Mouse (Mus musculus) frontal cortex, postnatal 36 days (tissue): ENCODE measurements around the gene Grin1.
"Not testable (repeated sequence)": the region's sequence is repeated elsewhere in the genome, so short reads cannot be mapped to it uniquely, and the experiment has no call there.

Experiments
- DNase-seq, 2 experiments: peaks; one replicate each; pipeline ENCODE4 v3.0.0; 2022; ENCODE audit warnings: low spot score in 2 of 2

Grin1 gene

GRCm38 (mm10) chr2:25286837-25287636 is 31.9 kb downstream of the Grin1 start:
- no peak for DNase-seq

GRCm38 (mm10) chr2:25286314-25286713 is 32.7 kb downstream of the Grin1 start:
- no peak for DNase-seq

- no peak for DNase-seq
Measured at GRCm38 (mm10) chr2:25285551-25285950, 33.4 kb downstream of the Grin1 start.

- DNase-seq: peak; percentile 70 to 79
Measured at GRCm38 (mm10) chr2:25278928-25279882, 39.8 kb downstream of the Grin1 start.

- DNase-seq: no peak
Measured at GRCm38 (mm10) chr2:25273010-25273409, 46.0 kb downstream of the Grin1 start.

GRCm38 (mm10) chr2:25272515-25272914 is 46.5 kb downstream of the Grin1 start:
- no peak for DNase-seq

GRCm38 (mm10) chr2:25271827-25272511 is 47.0 kb downstream of the Grin1 start, which contains the start of the genes Ssna1 and Anapc2:
Gene Ssna1 (minus strand): TSS chr2:25272438.
Gene Anapc2 (plus strand): TSS chr2:25272478.
- peak; percentile 99 for DNase-seq

GRCm38 (mm10) chr2:25267746-25268309 is 51.2 kb downstream of the Grin1 start:
- no peak for DNase-seq

GRCm38 (mm10) chr2:25267241-25267640 is 51.7 kb downstream of the Grin1 start:
- DNase-seq: no peak

GRCm38 (mm10) chr2:25266720-25267119 is 52.3 kb downstream of the Grin1 start:
- DNase-seq: no peak

GRCm38 (mm10) chr2:25265897-25266656 is 52.9 kb downstream of the Grin1 start:
- DNase-seq: no peak

GRCm38 (mm10) chr2:25264851-25265250 is 54.1 kb downstream of the Grin1 start:
- no peak for DNase-seq

GRCm38 (mm10) chr2:25264286-25264660 is 54.7 kb downstream of the Grin1 start:
- no peak for DNase-seq

- DNase-seq: no peak
Measured at GRCm38 (mm10) chr2:25263623-25264285, 55.2 kb downstream of the Grin1 start.

- no peak for DNase-seq
Measured at GRCm38 (mm10) chr2:25262795-25263622, 56.0 kb downstream of the Grin1 start.

- DNase-seq: peak; percentile 90 to 97
Measured at GRCm38 (mm10) chr2:25262291-25262767, 56.7 kb downstream of the Grin1 start, which contains the start of gene Tprn. Gene Tprn (plus strand): TSS chr2:25262618.

- DNase-seq: no peak
Measured at GRCm38 (mm10) chr2:25261870-25262269, 57.1 kb downstream of the Grin1 start.

GRCm38 (mm10) chr2:25258887-25259286 is 60.1 kb downstream of the Grin1 start:
- no peak for DNase-seq

- DNase-seq: not testable (repeated sequence)
Measured at GRCm38 (mm10) chr2:25257250-25257649, 61.7 kb downstream of the Grin1 start.
